In the genomic region with DNA sequence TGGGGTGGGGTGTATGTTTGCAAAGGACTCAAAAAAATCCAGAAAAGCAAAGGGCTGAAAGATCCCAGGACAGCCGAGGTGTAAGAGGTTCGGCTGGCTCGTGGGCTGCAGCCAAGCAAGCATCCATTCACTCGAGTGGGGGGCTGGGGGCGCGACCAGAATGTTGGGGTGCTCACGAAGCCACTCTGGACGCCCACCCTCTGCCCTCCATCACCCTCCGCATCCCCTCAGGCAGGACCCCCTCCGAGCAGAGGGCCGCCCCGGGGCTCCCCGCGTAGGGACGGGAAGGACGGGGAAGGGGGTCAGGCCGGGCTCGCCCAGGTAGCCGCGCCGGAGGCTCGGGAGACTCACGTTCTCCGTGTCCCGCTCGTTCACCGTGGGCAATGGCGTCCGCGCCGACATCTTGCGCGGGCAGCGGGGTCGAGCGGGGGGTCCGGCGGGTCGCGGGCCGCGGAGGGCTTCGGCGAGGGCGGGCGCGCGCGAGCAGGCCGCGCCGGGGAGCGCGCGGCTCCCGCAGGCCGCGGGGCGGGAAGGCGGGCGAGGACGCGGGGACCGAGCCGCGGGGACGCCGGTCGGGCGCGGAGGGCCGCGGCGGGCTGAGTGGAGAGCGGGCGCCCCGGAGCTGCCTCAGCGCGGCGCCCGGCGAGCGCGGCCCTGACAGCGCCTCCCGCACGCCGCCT, we compare ENCODE assay signal across 9 mouse cellular contexts. TPM values are rescaled to one million over a fixed set of nuclear protein-coding genes. Genes with fewer than 3 reads are reported as not detected.
DNase-seq lines count a peak whose midpoint lies in the region; ATAC-seq lines count a peak whose summit lies in the region.
"Had no signal": no experiment of that assay in that cellular context is flagged by ENCODE, and none has a peak within 500 bp of the region (broad histone marks: within the 10 kb centered on the region; RNA-seq: fewer than 3 reads in every experiment).

A gene (minus strand): TSS at position 500 of the 680 bp plus-strand sequence.

- H3K9ac ChIP-seq in heart, embryonic 16.5 days (ENCODE audit: low read length): peak within 1 kb of the TSS; percentile 91
- H3K9ac ChIP-seq in midbrain, embryonic 16.5 days (ENCODE audit: low read depth, low read length): peak within 1 kb of the TSS; percentile 99

- H3K27me3 ChIP-seq in heart, embryonic 10.5 days (ENCODE audit: insufficient read depth, poor library complexity, severe bottlenecking): peaks cover 5% of the 10 kb centered on the region
- no peaks in the 10 kb centered on the region for H3K27me3 ChIP-seq in heart, embryonic 16.5 days (ENCODE audit: control insufficient read depth, insufficient read depth, low read length)
- no peaks in the 10 kb centered on the region for H3K27me3 ChIP-seq in midbrain, embryonic 16.5 days (ENCODE audit: control insufficient read depth, insufficient read depth, low read depth, low read length)

- H3K36me3 ChIP-seq in heart, embryonic 10.5 days: no peaks in the 10 kb centered on the region
- H3K36me3 ChIP-seq in heart, embryonic 16.5 days (ENCODE audit: control insufficient read depth, insufficient read depth): no peaks in the 10 kb centered on the region
- no peaks in the 10 kb centered on the region for H3K36me3 ChIP-seq in midbrain, embryonic 16.5 days (ENCODE audit: control insufficient read depth, insufficient read depth, low read length)

- intact Hi-C loops in left cerebral cortex, postnatal 10 days (cut with DNase I): loop anchor here (5.0 to 10.0 kb wide), 2 partner anchors 153 to 186 kb away; no protein-coding TSS in a partner anchor

- H3K4me2 ChIP-seq in heart, embryonic 16.5 days (ENCODE audit: low read depth, low read length): peak within 1 kb of the TSS; percentile 85
- peak within 1 kb of the TSS; percentile 76 for H3K4me2 ChIP-seq in midbrain, embryonic 16.5 days (ENCODE audit: low read length)

- H3K4me1 ChIP-seq in heart, embryonic 10.5 days: peaks cover 28% of the 10 kb centered on the region
- peaks cover 26% of the 10 kb centered on the region for H3K4me1 ChIP-seq in heart, embryonic 16.5 days (ENCODE audit: control insufficient read depth, insufficient read depth, low read length)
- peaks cover 21% of the 10 kb centered on the region for H3K4me1 ChIP-seq in midbrain, embryonic 16.5 days (ENCODE audit: control insufficient read depth, insufficient read depth, low read length)

- H3K9me3 ChIP-seq in heart, embryonic 10.5 days: no peaks in the 10 kb centered on the region
- H3K9me3 ChIP-seq in heart, embryonic 16.5 days (replicated peaks; ENCODE audit: control insufficient read depth, low read length): no peaks in the 10 kb centered on the region
- no peaks in the 10 kb centered on the region for H3K9me3 ChIP-seq in midbrain, embryonic 16.5 days (replicated peaks; ENCODE audit: control insufficient read depth, low read length, poor library complexity, severe bottlenecking)

- ATAC-seq in heart, embryonic 16.5 days (replicated peaks; ENCODE audit: extremely low read depth, insufficient read depth, low FRiP score): peak; percentile 24
- ATAC-seq in midbrain, embryonic 16.5 days: peak; percentile 49
- ATAC-seq in CD4-positive, CD25-positive, alpha-beta regulatory T cell, adult 4 months: no peak

- H3K4me3 ChIP-seq in heart, embryonic 10.5 days: peak within 1 kb of the TSS; percentile 82
- H3K4me3 ChIP-seq in heart, embryonic 16.5 days (ENCODE audit: low read length): peak within 1 kb of the TSS; percentile 87
- peak within 1 kb of the TSS; percentile 97 for H3K4me3 ChIP-seq in midbrain, embryonic 16.5 days (ENCODE audit: low read depth, low read length)

- peak within 1 kb of the TSS; percentile 91 for H3K27ac ChIP-seq in heart, embryonic 10.5 days
- H3K27ac ChIP-seq in heart, embryonic 16.5 days (ENCODE audit: low read length): peak within 1 kb of the TSS; percentile 31
- H3K27ac ChIP-seq in midbrain, embryonic 16.5 days (ENCODE audit: low read length): peak within 1 kb of the TSS; percentile 96
- H3K27ac ChIP-seq: macrophage had no signal

- WGBS in heart, embryonic 10.5 days: 8% methylated on average over 87 of the region's 88 CpGs
- WGBS in heart, embryonic 16.5 days: under 1% methylated on average over 75 of the region's 88 CpGs
- WGBS in midbrain, embryonic 16.5 days: under 1% methylated on average over 45 of the region's 88 CpGs

- DNase-seq in heart, embryonic 10.5 days (ENCODE audit: low spot score): no peak
- no peak for DNase-seq in heart, adult 9 months (ENCODE audit: low spot score in 2 of 2)
- peak; percentile 39 for DNase-seq in ZHBTc4 (ENCODE audit: low read depth, low spot score)
- DNase-seq in embryo, embryonic 10.5 days (ENCODE audit: low spot score): peak; percentile 40
- peak in 1 of 2 experiments; percentile 56 for DNase-seq in left cerebral cortex, postnatal 10 days (ENCODE audit: extremely low spot score in 1 of 2, low spot score in 2 of 2)

RNA-seq across cellular contexts. Expression of the gene that starts here (rescaled TPM):
- polyA plus RNA-seq in heart, embryonic 10.5 days (2016; fragmentation: Nextera tagmentation; extraction: Ambion mirVana): 1.8 and 2.4 TPM in 2 replicates
- polyA plus RNA-seq in heart, embryonic 16.5 days (2015; fragmentation: Nextera tagmentation; extraction: Ambion mirVana): 1.6 TPM in 2 replicates
- total RNA-seq in left cerebral cortex, postnatal 10 days (2021): 100 to 1,000 TPM; 104 TPM
- 14.5 and 15.9 TPM in 2 replicates for polyA plus RNA-seq in midbrain, embryonic 16.5 days (2015; fragmentation: Nextera tagmentation; extraction: Ambion mirVana)
- polyA plus RNA-seq in CD4-positive, CD25-positive, alpha-beta regulatory T cell, adult 4 months (2017; shearing (Covaris generic)): not detected
- polyA plus RNA-seq: macrophage had no signal

Comparison
In these comparisons a context has a peak if more than half of its experiments do, and no peak if none do; other contexts are left out.
1. DNase-seq: peak in ZHBTc4 (single experiment) and embryo, embryonic 10.5 days (single experiment); none in heart, embryonic 10.5 days (single experiment) and heart, adult 9 months (0 of 2).
2. H3K27ac ChIP-seq: peak in every context shown above with its lines; median percentile 96 in midbrain, embryonic 16.5 days; 91 in heart, embryonic 10.5 days; 31 in heart, embryonic 16.5 days.
3. Peak in every context shown above with its lines, with median percentiles within 50 percentile points of each other: H3K4me3 ChIP-seq.